Mouse (Mus musculus) neural tube, embryonic 12.5 days (tissue): ENCODE data around the gene Slc5a3. TPM values are rescaled to one million over a fixed set of nuclear protein-coding genes. Genes with fewer than 3 reads are reported as not detected.

Experiments
- ATAC-seq: fragments of 200-750 bp; cut with Nextera tagmentation; 2 replicates; pipeline ENCODE4 v1.8.0; 2017; ENCODE audit warnings: low read depth, mild to moderate bottlenecking, moderate TSS enrichment, moderate library complexity; ENCODE audit not compliant: low FRiP score
- H3K27ac ChIP-seq: fragments of 300-500 bp; sonication (generic); 2 replicates; pipeline ENCODE4 v1.5.1; 2016
- H3K27me3 ChIP-seq: fragments of 300-500 bp; sonication (generic); replicated peaks from 2 replicates; pipeline ENCODE4 v1.6.1; 2016; ENCODE audit warnings: mild to moderate bottlenecking
- H3K36me3 ChIP-seq: fragments of 300-500 bp; sonication (generic); 2 replicates; pipeline ENCODE4 v1.6.1; 2016; ENCODE audit warnings: mild to moderate bottlenecking
- H3K4me1 ChIP-seq: fragments of 300-500 bp; sonication (generic); 2 replicates; pipeline ENCODE4 v1.6.1; 2016
- H3K4me2 ChIP-seq: fragments of 300-500 bp; sonication (generic); replicated peaks from 2 replicates; pipeline ENCODE4 v1.6.1; 2016; ENCODE audit warnings: mild to moderate bottlenecking
- H3K4me3 ChIP-seq: fragments of 300-500 bp; sonication (generic); 2 replicates; pipeline ENCODE4 v1.5.1; 2016
- H3K9ac ChIP-seq: fragments of 300-500 bp; sonication (generic); 2 replicates; pipeline ENCODE4 v1.6.1; 2016; ENCODE audit warnings: mild to moderate bottlenecking
- H3K9me3 ChIP-seq: fragments of 300-500 bp; sonication (generic); 2 replicates; pipeline ENCODE4 v1.6.1; 2016; ENCODE audit warnings: mild to moderate bottlenecking
- WGBS: fragments of 180-500 bp; shearing (Covaris S2); methylation state at CpG from one replicate; pipeline ENCODE4 v1.1.7; 2016; 5-methylcytosine and 5-hydroxymethylcytosine counted together
- polyA plus RNA-seq: library from polyadenylated mRNA; unstranded; fragments of >200 nt; fragmentation: Nextera tagmentation; extraction: Ambion mirVana; gene quantifications from 2 replicates; pipeline ENCODE4 v1.2.1, GENCODE M21; 2016

Gene Slc5a3
- polyA plus RNA-seq, 1 experiment from 2014 or later, result 13.6 TPM

DNA sequence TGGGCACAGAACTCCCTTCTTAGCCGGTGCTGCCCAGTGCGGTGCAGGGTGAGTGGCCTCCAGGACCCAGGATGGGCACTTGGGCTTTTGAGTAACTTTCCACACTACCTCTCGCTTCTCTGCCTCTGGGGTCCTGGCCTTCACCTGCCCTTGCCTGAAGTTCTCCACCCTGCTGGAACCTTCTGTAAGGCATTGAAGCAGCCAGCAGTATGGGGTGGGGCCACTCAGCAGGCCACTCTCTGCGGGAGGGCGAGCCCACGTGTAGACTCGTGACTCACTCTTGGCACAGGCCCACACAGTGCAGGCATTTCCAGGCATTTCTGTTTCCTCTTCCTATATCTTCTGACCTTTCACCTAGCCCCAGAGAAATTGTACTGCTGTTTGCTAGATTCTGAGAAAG, 18.7 kb upstream of the Slc5a3 start:
- no peak for ATAC-seq
- H3K9ac ChIP-seq, result no peak overlapping the region
- H3K9me3 ChIP-seq, result no peaks in the 10 kb centered on the region
- H3K4me1 ChIP-seq, result no peaks in the 10 kb centered on the region
- H3K36me3 ChIP-seq, result no peaks in the 10 kb centered on the region
- no peak overlapping the region for H3K27ac ChIP-seq
- no peak overlapping the region for H3K4me2 ChIP-seq
- WGBS, result 95% methylated on average over 7 of the region's 7 CpGs
- no peaks in the 10 kb centered on the region for H3K27me3 ChIP-seq
- no peak overlapping the region for H3K4me3 ChIP-seq

DNA sequence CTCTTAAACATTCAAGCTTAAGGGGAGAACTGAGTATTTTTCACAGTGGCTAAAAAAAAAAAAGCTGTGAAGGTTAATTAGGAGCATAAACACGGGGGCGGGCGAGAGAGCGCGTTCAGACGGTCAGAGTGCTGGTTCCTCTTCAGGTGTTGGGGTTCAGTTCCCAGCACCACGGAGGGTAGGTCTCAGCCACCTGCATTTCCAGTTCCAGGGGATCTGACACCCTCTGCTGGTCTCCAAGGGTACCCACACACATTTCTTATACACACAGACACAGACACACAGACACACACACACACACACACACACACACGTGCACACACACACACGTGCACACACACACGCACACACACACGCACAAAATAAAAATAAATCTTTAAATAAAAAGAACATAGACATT, 18.2 kb upstream of the Slc5a3 start:
- H3K9me3 ChIP-seq, result no peaks in the 10 kb centered on the region
- ATAC-seq, result no peak
- no peak overlapping the region for H3K27ac ChIP-seq
- H3K36me3 ChIP-seq, result no peaks in the 10 kb centered on the region
- H3K9ac ChIP-seq, result no peak overlapping the region
- H3K4me1 ChIP-seq, result no peaks in the 10 kb centered on the region
- no peak overlapping the region for H3K4me2 ChIP-seq
- WGBS, result 93% methylated on average over 11 of the region's 11 CpGs
- H3K27me3 ChIP-seq, result no peaks in the 10 kb centered on the region
- no peak overlapping the region for H3K4me3 ChIP-seq

DNA sequence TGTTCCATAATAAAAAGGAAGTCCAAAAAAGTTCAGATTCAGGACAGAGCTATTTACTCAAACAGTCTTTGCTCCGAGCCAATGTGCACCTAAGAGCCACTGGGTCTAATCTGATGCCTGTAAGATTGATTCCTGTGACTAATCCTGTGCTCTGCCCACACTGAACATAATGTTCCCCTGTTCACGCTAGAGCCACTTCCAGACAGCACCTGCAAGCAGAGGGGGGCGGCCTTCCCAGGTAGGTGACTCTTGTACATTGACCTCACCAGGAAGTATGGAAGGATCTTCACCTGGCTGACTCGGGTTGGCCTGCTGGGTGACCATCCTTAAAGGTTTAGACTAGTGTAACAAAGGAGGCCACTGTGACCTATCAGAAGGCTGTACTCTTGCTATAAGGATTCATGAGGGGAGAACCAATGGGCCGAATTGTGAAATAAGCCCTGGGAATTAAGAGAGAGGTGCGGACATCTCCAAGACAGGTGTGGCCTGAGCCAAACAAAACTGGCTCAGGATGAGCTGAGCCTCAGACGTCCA, 6.3 kb upstream of the Slc5a3 start:
- no peak overlapping the region for H3K27ac ChIP-seq
- no peaks in the 10 kb centered on the region for H3K27me3 ChIP-seq
- 0 out of 2 replicates have a peak, but pooled peaks cover 3% of the 10 kb centered on the region for H3K36me3 ChIP-seq
- ATAC-seq, result no peak
- no peak overlapping the region for H3K4me3 ChIP-seq
- H3K9ac ChIP-seq, result no peak overlapping the region
- WGBS, result 84% methylated on average over 7 of the region's 7 CpGs
- H3K4me2 ChIP-seq, result no peak overlapping the region
- H3K9me3 ChIP-seq, result peaks cover 8% of the 10 kb centered on the region
- H3K4me1 ChIP-seq, result 0 out of 2 replicates have a peak, but pooled peaks cover 3% of the 10 kb centered on the region

DNA sequence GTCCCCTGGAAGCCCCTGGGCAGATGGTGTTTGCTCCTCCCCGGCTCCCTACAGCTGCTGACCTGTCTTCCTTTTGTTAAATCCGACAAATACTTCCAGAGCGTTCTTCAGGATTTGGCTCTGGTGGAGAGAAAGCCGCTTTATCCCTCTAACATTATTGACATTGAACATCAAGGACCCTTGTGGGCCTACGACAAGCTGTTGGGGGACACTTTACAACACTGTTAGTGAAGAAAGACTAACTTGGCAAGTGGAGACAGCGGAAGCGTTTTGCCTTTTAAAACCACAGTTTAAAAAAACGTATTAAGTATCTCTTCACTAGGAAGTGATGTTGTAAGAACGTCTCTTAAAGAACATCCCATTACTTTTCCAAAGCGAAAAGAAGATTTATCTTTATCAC, 5.6 kb upstream of the Slc5a3 start:
- Histone ChIP-seq H3K36me3 (0 out of 2 replicates have a peak, but pooled peaks cover 3% of the 10 kb centered on the region), H3K4me2 (no peak overlapping the region), H3K27me3 (no peaks in the 10 kb centered on the region), H3K4me3 (no peak overlapping the region), H3K4me1 (0 out of 2 replicates have a peak, but pooled peaks cover 3% of the 10 kb centered on the region), H3K27ac (no peak overlapping the region), H3K9me3 (peaks cover 8% of the 10 kb centered on the region), H3K9ac (no peak overlapping the region)
- 81% methylated on average over 10 of the region's 10 CpGs for WGBS
- no peak for ATAC-seq

DNA sequence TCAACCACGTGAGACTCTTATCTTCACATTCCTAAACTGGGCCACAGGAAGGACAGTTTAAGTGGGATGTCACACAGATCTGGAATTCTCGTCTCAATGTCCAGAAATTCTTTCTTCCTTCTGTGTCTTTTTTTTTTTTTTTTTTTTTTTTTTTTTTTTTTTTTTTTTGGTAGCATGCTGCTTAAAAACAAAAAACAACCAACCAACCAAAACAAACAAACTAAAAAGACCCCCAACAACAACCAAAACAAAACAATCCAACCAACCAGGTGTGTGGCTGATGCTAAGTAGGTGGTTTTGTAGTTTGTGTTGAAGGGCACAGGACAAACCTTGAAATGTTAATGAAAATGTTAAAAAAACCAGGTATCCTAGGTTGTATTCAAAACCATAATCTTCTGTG, 1.4 kb upstream of the Slc5a3 start:
- peaks cover 12% of the 10 kb centered on the region for H3K36me3 ChIP-seq
- no peaks in the 10 kb centered on the region for H3K27me3 ChIP-seq
- WGBS, result 68% methylated on average over 2 of the region's 2 CpGs
- peaks cover 8% of the 10 kb centered on the region for H3K9me3 ChIP-seq
- no peak overlapping the region for H3K9ac ChIP-seq
- H3K4me1 ChIP-seq, result peaks cover 20% of the 10 kb centered on the region
- no peak for ATAC-seq
- H3K4me2 ChIP-seq, result no peak overlapping the region
- no peak overlapping the region for H3K4me3 ChIP-seq
- no peak overlapping the region for H3K27ac ChIP-seq

DNA sequence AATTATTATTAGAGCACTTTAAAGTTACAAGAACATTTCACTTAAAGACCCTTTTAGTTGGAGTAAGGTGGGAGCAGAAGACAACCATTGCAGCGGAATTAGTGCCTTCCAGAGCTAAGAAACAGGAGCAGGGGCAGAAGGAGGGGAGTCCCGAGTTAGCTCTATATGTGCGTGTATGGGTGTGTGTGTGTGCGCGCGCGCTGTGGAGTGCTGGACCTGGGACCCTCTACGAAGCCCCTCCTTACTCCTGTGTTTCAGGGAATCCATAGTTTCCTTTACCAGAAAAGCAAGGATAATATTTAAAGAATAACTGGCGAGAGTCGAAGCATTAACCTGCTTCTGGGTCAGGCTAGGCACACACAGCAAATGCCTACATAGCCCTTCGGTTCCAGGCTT, 668 bp upstream of the Slc5a3 start:
- peaks cover 20% of the 10 kb centered on the region for H3K36me3 ChIP-seq
- 5% methylated on average over 11 of the region's 11 CpGs for WGBS
- peaks cover 8% of the 10 kb centered on the region for H3K9me3 ChIP-seq
- no peaks in the 10 kb centered on the region for H3K27me3 ChIP-seq
- H3K9ac ChIP-seq, result peak overlapping the region; percentile 91
- peak overlapping the region; percentile 88 for H3K4me2 ChIP-seq
- ATAC-seq, result peak; percentile 67
- H3K4me1 ChIP-seq, result peaks cover 20% of the 10 kb centered on the region
- H3K4me3 ChIP-seq, result peak overlapping the region; percentile 98
- H3K27ac ChIP-seq, result 0 out of 2 replicates have a peak overlapping the region, but pooled peaks have one; percentile 63

DNA sequence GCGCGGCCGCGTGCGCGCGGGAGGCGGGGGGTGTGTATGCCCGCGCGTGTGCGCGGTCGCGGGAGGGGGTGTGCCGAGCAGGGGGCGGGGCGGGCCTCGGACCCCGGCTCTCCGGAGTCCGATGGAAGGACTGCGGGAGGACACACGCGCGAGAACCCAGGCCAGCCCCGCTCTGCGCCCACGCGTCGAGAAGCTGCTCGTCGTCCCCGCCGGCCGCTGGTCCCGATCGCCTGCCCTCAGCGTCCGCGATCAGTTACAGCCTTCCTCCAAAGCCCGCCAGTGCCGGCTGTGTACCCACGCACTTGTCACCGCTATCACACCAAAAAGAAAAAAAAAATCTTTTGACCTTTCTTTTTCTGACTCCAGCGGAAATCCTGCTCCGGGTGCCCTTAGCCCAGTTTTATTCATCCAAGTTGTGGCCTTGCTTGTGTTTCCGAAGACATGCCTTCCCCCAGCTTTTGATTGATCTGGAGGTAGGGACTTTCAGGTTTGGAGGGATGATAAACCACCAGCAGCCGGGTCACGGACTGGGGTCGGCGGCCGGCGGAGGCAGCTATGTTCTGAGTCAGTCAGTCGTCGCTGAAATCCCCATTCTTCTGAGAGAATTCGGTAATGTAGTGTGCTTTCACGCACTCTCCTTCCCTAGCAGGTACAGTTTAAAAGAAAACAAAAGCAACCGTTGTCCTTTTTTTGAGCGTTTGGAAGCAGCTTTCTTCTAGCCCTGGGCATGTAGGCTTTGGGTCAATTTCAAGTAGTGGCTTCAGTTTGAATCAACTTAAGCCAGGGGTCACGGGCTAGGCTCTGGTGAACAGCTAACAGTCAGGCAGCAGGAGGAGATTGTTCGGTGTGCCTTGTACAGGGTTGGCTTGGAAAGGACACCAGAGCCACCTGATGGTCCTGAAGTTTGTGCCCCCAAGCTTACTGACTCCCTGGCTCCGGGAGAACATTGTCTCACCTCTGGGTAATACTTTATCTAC, 810 bp downstream of the Slc5a3 start:
- H3K4me3 ChIP-seq, result peak overlapping the region; percentile 98
- peak; percentile 45 for ATAC-seq
- WGBS, result 2% methylated on average over 55 of the region's 63 CpGs
- peak overlapping the region; percentile 88 for H3K4me2 ChIP-seq
- H3K36me3 ChIP-seq, result peaks cover 30% of the 10 kb centered on the region
- H3K27ac ChIP-seq, result no peak overlapping the region
- H3K4me1 ChIP-seq, result peaks cover 20% of the 10 kb centered on the region
- peaks cover 5% of the 10 kb centered on the region for H3K9me3 ChIP-seq
- no peaks in the 10 kb centered on the region for H3K27me3 ChIP-seq
- H3K9ac ChIP-seq, result peak overlapping the region; percentile 91

DNA sequence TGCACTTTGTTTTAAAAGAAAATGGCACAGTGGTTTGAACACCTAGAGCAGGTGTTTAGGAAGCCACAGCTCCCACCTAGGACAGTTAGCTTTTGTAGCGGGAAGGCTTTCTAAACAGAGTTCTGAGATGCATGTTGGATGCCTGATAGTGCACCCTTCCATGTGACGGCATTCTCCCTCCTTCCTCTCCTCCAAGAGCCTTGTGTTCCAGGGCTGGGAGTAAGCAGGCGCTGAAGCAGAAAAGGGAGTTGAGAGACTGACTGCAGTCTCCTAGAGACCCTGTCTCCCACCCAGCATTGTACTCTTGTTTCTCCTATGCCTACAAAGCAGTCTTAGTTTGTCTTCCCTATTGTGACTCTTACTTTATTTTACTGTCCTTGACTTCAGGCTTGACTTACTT, 2.1 kb downstream of the Slc5a3 start:
- peaks cover 20% of the 10 kb centered on the region for H3K4me1 ChIP-seq
- no peak overlapping the region for H3K9ac ChIP-seq
- no peaks in the 10 kb centered on the region for H3K9me3 ChIP-seq
- no peak for ATAC-seq
- peaks cover 29% of the 10 kb centered on the region for H3K36me3 ChIP-seq
- WGBS, result 59% methylated on average over 3 of the region's 3 CpGs
- H3K27ac ChIP-seq, result no peak overlapping the region
- no peak overlapping the region for H3K4me3 ChIP-seq
- no peaks in the 10 kb centered on the region for H3K27me3 ChIP-seq
- H3K4me2 ChIP-seq, result peak overlapping the region; percentile 88

DNA sequence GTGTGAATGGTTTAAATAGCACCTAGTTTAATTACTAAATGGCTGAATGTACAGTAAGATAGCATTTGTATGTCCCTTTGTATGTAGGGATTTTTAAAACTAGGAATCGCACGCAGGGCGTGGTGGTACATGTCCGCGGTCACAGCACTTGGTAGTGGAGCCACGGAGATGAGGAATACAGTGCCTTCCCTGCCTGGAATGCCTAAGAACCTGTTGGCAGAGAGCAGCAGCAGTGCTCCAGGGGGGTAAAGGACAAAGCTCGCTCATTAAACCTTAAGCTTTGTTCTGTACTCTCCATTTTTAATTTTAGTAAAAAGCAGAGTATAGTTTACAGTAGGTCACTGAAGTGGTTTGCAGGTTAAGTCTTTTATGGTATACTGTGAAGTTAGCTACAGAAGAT, 3.5 kb downstream of the Slc5a3 start:
- Histone ChIP-seq H3K36me3 (peaks cover 36% of the 10 kb centered on the region), H3K4me3 (no peak overlapping the region), H3K9me3 (no peaks in the 10 kb centered on the region), H3K9ac (no peak overlapping the region), H3K27ac (no peak overlapping the region), H3K4me1 (peaks cover 20% of the 10 kb centered on the region), H3K27me3 (no peaks in the 10 kb centered on the region), H3K4me2 (no peak overlapping the region)
- 98% methylated on average over 7 of the region's 7 CpGs for WGBS
- ATAC-seq, result no peak

DNA sequence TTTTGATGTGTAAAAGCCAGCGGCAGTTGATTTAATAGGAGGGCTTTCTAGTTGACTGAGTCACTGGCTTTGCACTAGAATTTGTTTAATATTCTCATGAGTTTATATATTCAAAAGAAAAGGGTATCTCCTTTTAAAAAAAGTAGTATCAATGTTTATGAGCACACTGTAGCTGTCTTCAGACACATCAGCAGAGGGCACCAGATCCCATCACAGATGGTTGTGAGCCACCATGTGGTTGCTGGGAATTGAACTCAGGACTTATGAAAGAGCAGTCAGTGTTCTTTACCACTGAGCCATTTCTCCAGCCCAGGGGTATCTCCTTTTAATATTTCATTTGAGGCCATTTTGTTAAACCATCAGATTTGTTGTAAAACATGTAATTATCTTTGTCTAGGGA, 4.7 kb downstream of the Slc5a3 start:
- no peak for ATAC-seq
- peaks cover 43% of the 10 kb centered on the region for H3K36me3 ChIP-seq
- H3K4me2 ChIP-seq, result no peak overlapping the region
- no peak overlapping the region for H3K4me3 ChIP-seq
- H3K27ac ChIP-seq, result no peak overlapping the region
- 91% methylated on average over 1 of the region's 1 CpGs for WGBS
- peaks cover 20% of the 10 kb centered on the region for H3K4me1 ChIP-seq
- H3K9ac ChIP-seq, result no peak overlapping the region
- no peaks in the 10 kb centered on the region for H3K9me3 ChIP-seq
- no peaks in the 10 kb centered on the region for H3K27me3 ChIP-seq

DNA sequence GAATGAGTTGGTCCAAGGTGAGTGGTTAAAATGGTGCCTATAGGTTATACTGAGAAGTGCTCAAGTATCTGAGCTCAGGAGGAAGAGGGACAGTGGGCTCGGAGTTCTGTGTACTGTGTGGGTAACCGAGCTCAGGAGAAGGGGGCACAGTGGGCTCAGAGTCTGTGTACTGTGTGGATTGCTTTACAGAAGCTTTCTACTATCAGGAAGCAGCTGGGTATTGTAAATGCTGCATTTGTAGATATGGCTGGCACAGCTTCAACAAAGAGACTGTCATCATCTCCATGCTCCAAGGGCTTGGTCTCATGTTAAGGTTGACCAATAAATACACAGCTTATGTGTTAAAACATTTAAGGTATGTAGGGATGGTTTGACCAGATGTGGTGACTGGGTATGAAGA, 6.7 kb downstream of the Slc5a3 start:
- WGBS, result 95% methylated on average over 2 of the region's 2 CpGs
- no peak overlapping the region for H3K9ac ChIP-seq
- H3K27ac ChIP-seq, result no peak overlapping the region
- peaks cover 59% of the 10 kb centered on the region for H3K36me3 ChIP-seq
- no peak overlapping the region for H3K4me3 ChIP-seq
- H3K27me3 ChIP-seq, result no peaks in the 10 kb centered on the region
- H3K4me1 ChIP-seq, result peaks cover 10% of the 10 kb centered on the region
- no peak overlapping the region for H3K4me2 ChIP-seq
- no peak for ATAC-seq
- no peaks in the 10 kb centered on the region for H3K9me3 ChIP-seq

DNA sequence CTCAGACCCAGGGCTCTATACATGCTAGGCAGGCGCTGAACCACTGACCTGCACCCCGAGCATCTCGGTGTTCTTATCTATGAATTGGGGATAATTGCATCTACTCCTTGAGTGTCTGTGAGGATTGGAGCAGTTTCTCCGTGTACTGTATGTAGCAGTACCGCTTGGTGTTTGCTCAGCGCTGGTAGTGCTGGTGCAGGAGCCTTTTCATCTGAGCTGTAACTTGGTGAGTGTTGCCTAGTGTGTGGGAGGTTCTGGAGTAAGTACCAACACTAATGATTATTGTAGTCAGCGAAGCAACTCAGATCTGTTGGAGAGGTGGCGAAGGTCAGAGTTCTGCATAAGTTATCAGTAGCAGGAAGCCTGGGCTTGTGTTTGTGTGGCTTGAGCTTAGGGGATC, 12.2 kb downstream of the Slc5a3 start:
- Histone ChIP-seq H3K4me1 (no peaks in the 10 kb centered on the region), H3K9me3 (no peaks in the 10 kb centered on the region), H3K9ac (no peak overlapping the region), H3K36me3 (peaks cover 44% of the 10 kb centered on the region), H3K4me2 (no peak overlapping the region), H3K27ac (no peak overlapping the region), H3K4me3 (no peak overlapping the region), H3K27me3 (no peaks in the 10 kb centered on the region)
- 94% methylated on average over 8 of the region's 8 CpGs for WGBS
- ATAC-seq, result no peak
